Mouse (Mus musculus) olfactory bulb, adult 2 months (tissue): ENCODE measurements around the gene Sgsh.

Source experiments
- CTCF ChIP-seq: fragments of 200-500 bp; IDR thresholded peaks from 2 replicates; pipeline ENCODE4 v1.5.1; 2012; ENCODE audit warnings: low read depth, mild to moderate bottlenecking, low read length, moderate library complexity; ENCODE audit not compliant: insufficient read depth
- POLR2A ChIP-seq: fragments of 200-500 bp; IDR thresholded peaks from 2 replicates; pipeline ENCODE4 v1.6.1; 2012; ENCODE audit warnings: mild to moderate bottlenecking, low read depth, low read length, moderate library complexity; ENCODE audit not compliant: insufficient read depth

DNA sequence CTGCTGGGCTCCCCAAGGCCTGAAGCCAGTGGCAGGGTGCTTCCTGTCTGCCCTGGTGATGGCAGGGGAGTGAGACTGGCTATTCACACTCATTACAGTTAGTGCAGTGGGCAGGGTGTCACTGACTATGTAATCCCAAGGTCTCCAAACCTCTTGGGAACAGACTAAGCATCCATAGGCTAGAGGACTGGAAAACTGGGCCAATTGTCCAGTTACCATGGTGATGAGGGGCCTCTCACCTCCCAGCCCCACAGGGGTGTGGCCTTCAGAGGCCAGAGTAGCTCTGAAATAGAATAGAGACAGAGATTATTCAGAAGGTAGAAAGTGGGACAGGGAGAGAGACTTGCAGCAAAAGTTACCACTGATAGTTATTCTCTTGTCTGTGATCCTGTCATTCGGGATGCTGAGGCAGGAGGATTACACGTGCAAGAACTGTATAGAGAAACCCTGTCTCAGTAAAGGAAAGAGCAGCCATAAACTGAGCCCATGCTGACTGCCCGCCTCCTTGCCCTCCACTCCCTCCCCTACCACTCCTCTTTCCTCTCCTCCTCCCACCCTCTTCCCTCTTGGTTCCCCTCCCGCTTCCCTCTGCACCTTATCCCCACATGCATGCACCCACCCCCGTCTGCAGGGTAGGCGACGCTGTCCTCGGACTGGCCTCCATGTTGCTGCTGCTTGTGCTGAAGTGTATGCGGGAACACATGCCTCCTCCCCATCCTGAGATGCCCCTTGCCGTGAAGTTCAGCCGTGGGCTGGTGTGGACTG is 7.6 kb upstream of the Sgsh start:
- TF ChIP-seq CTCF: no peak
- no peak for TF ChIP-seq POLR2A
